Mouse (Mus musculus) adrenal gland, postnatal 36 days (tissue): ENCODE data around the gene Zic4. TPM values are rescaled to one million over a fixed set of nuclear protein-coding genes. Genes with fewer than 3 reads are reported as not detected.

Source experiments
- DNase-seq, 2 experiments: peaks; one replicate each; pipeline ENCODE4 v3.0.0; 2021; ENCODE audit warnings: mixed read lengths in 1 of 2
- long read RNA-seq, 2 experiments: library from polyadenylated mRNA; stranded (forward); transcript quantifications; one replicate each; pipeline ENCODE4 v2.0.0; 2021; ENCODE audit warnings: borderline sequencing depth in 2 of 2
- total RNA-seq, 2 experiments: library from RNA; stranded (reverse); gene quantifications; 2 replicates each; pipeline ENCODE4 v1.2.3; 2021

Zic4 gene
- not detected for total RNA-seq
- long read RNA-seq, experiment 1 = 0 reads
- long read RNA-seq, experiment 2 = 0 reads

GRCm38 (mm10) chr9:91361856-91362601 is at the start of gene Zic4:
Zic4 (plus strand) TSS chr9:91362413.
- peak in 1 of 2 experiments; percentile 4 for DNase-seq

- DNase-seq = no peak
Observed at GRCm38 (mm10) chr9:91347591-91347990, 14.6 kb upstream of the Zic4 start.

- no peak for DNase-seq
Observed at GRCm38 (mm10) chr9:91348746-91349145, 13.5 kb upstream of the Zic4 start.

- DNase-seq = no peak
Observed at GRCm38 (mm10) chr9:91350211-91350791, 11.9 kb upstream of the Zic4 start.

- no peak for DNase-seq
Observed at GRCm38 (mm10) chr9:91350861-91351291, 11.3 kb upstream of the Zic4 start.

GRCm38 (mm10) chr9:91351361-91351760 is 10.9 kb upstream of the Zic4 start:
- DNase-seq = no peak

- DNase-seq = no peak
Observed at GRCm38 (mm10) chr9:91351961-91352411, 10.2 kb upstream of the Zic4 start.

- no peak for DNase-seq
Observed at GRCm38 (mm10) chr9:91352786-91353185, 9.4 kb upstream of the Zic4 start.

GRCm38 (mm10) chr9:91353551-91354433 is 8.4 kb upstream of the Zic4 start:
- DNase-seq = no peak

GRCm38 (mm10) chr9:91354434-91355269 is 7.6 kb upstream of the Zic4 start:
- no peak for DNase-seq

GRCm38 (mm10) chr9:91355270-91355589 is 7.0 kb upstream of the Zic4 start:
- no peak for DNase-seq

- no peak for DNase-seq
Observed at GRCm38 (mm10) chr9:91355629-91356352, 6.4 kb upstream of the Zic4 start.

GRCm38 (mm10) chr9:91356353-91356740 is 5.9 kb upstream of the Zic4 start:
- DNase-seq = no peak

GRCm38 (mm10) chr9:91357321-91357720 is 4.9 kb upstream of the Zic4 start:
- no peak for DNase-seq

GRCm38 (mm10) chr9:91358851-91359687 is 3.1 kb upstream of the Zic4 start:
- no peak for DNase-seq

GRCm38 (mm10) chr9:91360151-91361032 is 1.8 kb upstream of the Zic4 start:
- DNase-seq = no peak

GRCm38 (mm10) chr9:91361033-91361855 is 969 bp upstream of the Zic4 start:
- no peak for DNase-seq
